Mouse (Mus musculus) CH12.LX (cell line): ENCODE data around the gene Cd86. TPM values are rescaled to one million over a fixed set of nuclear protein-coding genes. Genes with fewer than 3 reads are reported as not detected.

Source experiments
- DNase-seq: peaks from one replicate; pipeline ENCODE4 v3.0.0-alpha.2; 2013; ENCODE audit errors: extremely low read depth
- H3K27ac ChIP-seq: 2 replicates; pipeline ENCODE4 v1.5.1; 2012; ENCODE audit warnings: low read depth, mild to moderate bottlenecking, control low read depth, moderate library complexity; ENCODE audit not compliant: insufficient read depth
- H3K27me3 ChIP-seq: replicated peaks from 2 replicates; pipeline ENCODE3; 2012; ENCODE audit warnings: inconsistent platforms
- H3K36me3 ChIP-seq, 2 experiments: replicated peaks in 1 of 2; 2 replicates each; pipeline versions ENCODE3 to v1.6.1; 2012; ENCODE audit warnings: inconsistent platforms in 1 of 2, low read length in 1 of 2, mild to moderate bottlenecking in 1 of 2, mixed read lengths in 1 of 2, moderate library complexity in 1 of 2; ENCODE audit not compliant: control insufficient read depth in 1 of 2, insufficient read depth in 1 of 2
- H3K4me1 ChIP-seq, 2 experiments: 2 replicates each; pipeline ENCODE4 v1.6.1; 2012; ENCODE audit warnings: inconsistent platforms in 1 of 2, moderate library complexity in 1 of 2; ENCODE audit not compliant: insufficient read depth in 2 of 2, control insufficient read depth in 1 of 2
- H3K4me2 ChIP-seq: 2 replicates; pipeline ENCODE4 v1.6.1; 2012; ENCODE audit warnings: low read depth, mild to moderate bottlenecking, control low read depth; ENCODE audit not compliant: poor library complexity, insufficient read depth, severe bottlenecking
- H3K4me3 ChIP-seq, 3 experiments: fragments of 150-350 bp in 1 of 3; sonication (generic) in 1 of 3; replicated peaks in 1 of 3; 2 replicates each; pipeline versions ENCODE3 to v1.5.1; 2011 to 2012; ENCODE audit warnings: low read depth in 2 of 3, low read length in 2 of 3, mild to moderate bottlenecking in 2 of 3, moderate library complexity in 2 of 3, control low read depth in 1 of 3, improper control_type of control experiment in 1 of 3, inconsistent platforms in 1 of 3, mixed read lengths in 1 of 3; ENCODE audit not compliant: poor library complexity in 1 of 3
- H3K79me2 ChIP-seq: replicated peaks from 2 replicates; pipeline ENCODE4 v1.6.1; 2012; ENCODE audit warnings: mild to moderate bottlenecking, moderate library complexity; ENCODE audit not compliant: control insufficient read depth, poor library complexity, insufficient read depth, severe bottlenecking; ENCODE audit errors: extremely low read depth
- H3K9ac ChIP-seq: 2 replicates; pipeline ENCODE4 v1.6.1; 2012; ENCODE audit warnings: low read depth, mild to moderate bottlenecking, control low read depth, moderate library complexity; ENCODE audit not compliant: insufficient read depth
- H3K9me3 ChIP-seq: replicated peaks from 2 replicates; pipeline ENCODE3; 2012; ENCODE audit warnings: low read length, inconsistent platforms, mixed read lengths
- BHLHE40 ChIP-seq: IDR thresholded peaks from 2 replicates; pipeline ENCODE4 v1.6.1; 2011; ENCODE audit warnings: mild to moderate bottlenecking, low read depth, low read length, improper control_type of control experiment
- CHD2 ChIP-seq: IDR thresholded peaks from 2 replicates; pipeline ENCODE4 v1.6.1; 2011; ENCODE audit warnings: low read length, improper control_type of control experiment
- E2F4 ChIP-seq: IDR thresholded peaks from 2 replicates; pipeline ENCODE4 v1.6.1; 2011; ENCODE audit warnings: low read depth, low read length, improper control_type of control experiment; ENCODE audit not compliant: insufficient replicate concordance
- ELF1 ChIP-seq: IDR thresholded peaks from 2 replicates; pipeline ENCODE4 v1.6.1; 2014; ENCODE audit warnings: low read depth, mild to moderate bottlenecking, inconsistent platforms, low read length, improper control_type of control experiment
- ETS1 ChIP-seq: conservative IDR thresholded peaks from 2 replicates; pipeline ENCODE4 v1.6.1; 2012; ENCODE audit warnings: low read depth, mild to moderate bottlenecking, inconsistent platforms, low read length, improper control_type of control experiment, moderate library complexity
- HCFC1 ChIP-seq: IDR thresholded peaks from 2 replicates; pipeline ENCODE4 v1.6.1; 2012; ENCODE audit warnings: low read depth, mild to moderate bottlenecking, inconsistent platforms, low read length, improper control_type of control experiment
- IRF4 ChIP-seq: IDR thresholded peaks from 2 replicates; pipeline ENCODE4 v1.6.1; 2014; ENCODE audit warnings: low read depth, mild to moderate bottlenecking, inconsistent platforms, low read length, improper control_type of control experiment
- JUN ChIP-seq: IDR thresholded peaks from 2 replicates; pipeline ENCODE4 v1.6.1; 2011; ENCODE audit warnings: low read depth, mild to moderate bottlenecking, low read length, improper control_type of control experiment, moderate library complexity; ENCODE audit not compliant: insufficient read depth
- JUND ChIP-seq: conservative IDR thresholded peaks from 2 replicates; pipeline ENCODE4 v1.6.1; 2011; ENCODE audit warnings: low read depth, low read length, improper control_type of control experiment
- KAT2A ChIP-seq: IDR thresholded peaks from 2 replicates; pipeline ENCODE4 v1.6.1; 2012; ENCODE audit warnings: low read length, improper control_type of control experiment, inconsistent platforms; ENCODE audit not compliant: insufficient replicate concordance
- MAFK ChIP-seq: IDR thresholded peaks from 2 replicates; pipeline ENCODE4 v1.6.1; 2011; ENCODE audit warnings: low read length, improper control_type of control experiment; ENCODE audit not compliant: insufficient replicate concordance
- MAX ChIP-seq: IDR thresholded peaks from 2 replicates; pipeline ENCODE4 v1.6.1; 2011; ENCODE audit warnings: low read length, improper control_type of control experiment
- MAZ ChIP-seq: IDR thresholded peaks from 2 replicates; pipeline ENCODE4 v1.6.1; 2012; ENCODE audit warnings: low read depth, mild to moderate bottlenecking, inconsistent platforms, low read length, improper control_type of control experiment, moderate library complexity
- MEF2A ChIP-seq: IDR thresholded peaks from 2 replicates; pipeline ENCODE4 v1.6.1; 2014; ENCODE audit warnings: low read depth, mild to moderate bottlenecking, inconsistent platforms, low read length, improper control_type of control experiment, borderline replicate concordance
- MXI1 ChIP-seq: IDR thresholded peaks from 2 replicates; pipeline ENCODE4 v1.6.1; 2011; ENCODE audit warnings: mild to moderate bottlenecking, low read depth, low read length, improper control_type of control experiment
- MYC ChIP-seq: IDR thresholded peaks from 2 replicates; pipeline ENCODE4 v1.6.1; 2011; ENCODE audit warnings: low read depth, mild to moderate bottlenecking, improper control_type of control experiment, low read length
- NRF1 ChIP-seq: IDR thresholded peaks from 2 replicates; pipeline ENCODE4 v1.6.1; 2014; ENCODE audit warnings: low read depth, mild to moderate bottlenecking, inconsistent platforms, low read length, improper control_type of control experiment, moderate library complexity
- PAX5 ChIP-seq: IDR thresholded peaks from 2 replicates; pipeline ENCODE4 v1.6.1; 2012; ENCODE audit warnings: low read length, inconsistent platforms, mixed read lengths
- POLR2A ChIP-seq: IDR thresholded peaks from 2 replicates; pipeline ENCODE4 v1.6.1; 2011; ENCODE audit warnings: low read depth, mild to moderate bottlenecking, improper control_type of control experiment, low read length
- POLR2AphosphoS2 ChIP-seq: IDR thresholded peaks from 2 replicates; pipeline ENCODE4 v1.6.1; 2011; ENCODE audit warnings: low read depth, low read length, improper control_type of control experiment
- RAD21 ChIP-seq: IDR thresholded peaks from 2 replicates; pipeline ENCODE4 v1.6.1; 2011; ENCODE audit warnings: low read depth, mild to moderate bottlenecking, low read length, improper control_type of control experiment, moderate library complexity
- RCOR1 ChIP-seq: conservative IDR thresholded peaks from 2 replicates; pipeline ENCODE4 v1.6.1; 2012; ENCODE audit warnings: low read depth, mild to moderate bottlenecking, inconsistent platforms, low read length, improper control_type of control experiment
- SIN3A ChIP-seq: IDR thresholded peaks from 2 replicates; pipeline ENCODE4 v1.6.1; 2012; ENCODE audit warnings: low read length, improper control_type of control experiment, inconsistent platforms
- SMC3 ChIP-seq: IDR thresholded peaks from 2 replicates; pipeline ENCODE4 v1.6.1; 2011; ENCODE audit warnings: low read depth, low read length, improper control_type of control experiment
- TBP ChIP-seq: conservative IDR thresholded peaks from 2 replicates; pipeline ENCODE4 v1.6.1; 2011; ENCODE audit warnings: low read depth, low read length, improper control_type of control experiment
- TCF12 ChIP-seq: IDR thresholded peaks from 2 replicates; pipeline ENCODE4 v1.6.1; 2014; ENCODE audit warnings: low read depth, mild to moderate bottlenecking, inconsistent platforms, low read length, improper control_type of control experiment
- UBTF ChIP-seq: IDR thresholded peaks from 2 replicates; pipeline ENCODE4 v1.6.1; 2012; ENCODE audit warnings: low read depth, mild to moderate bottlenecking, inconsistent platforms, low read length, improper control_type of control experiment, moderate library complexity
- USF1 ChIP-seq: IDR thresholded peaks from 2 replicates; pipeline ENCODE4 v1.6.1; 2014; ENCODE audit warnings: low read depth, mild to moderate bottlenecking, inconsistent platforms, low read length, improper control_type of control experiment
- ZC3H11A ChIP-seq: IDR thresholded peaks from 2 replicates; pipeline ENCODE4 v1.6.1; 2012; ENCODE audit warnings: low read depth, mild to moderate bottlenecking, inconsistent platforms, low read length, improper control_type of control experiment
- ZKSCAN1 ChIP-seq: IDR thresholded peaks from 2 replicates; pipeline ENCODE4 v1.6.1; 2012; ENCODE audit warnings: low read depth, inconsistent platforms, low read length, improper control_type of control experiment, borderline replicate concordance
- ZMIZ1 ChIP-seq: IDR thresholded peaks from 2 replicates; pipeline ENCODE4 v1.6.1; 2012; ENCODE audit warnings: low read depth, mild to moderate bottlenecking, inconsistent platforms, low read length, improper control_type of control experiment
- ZNF384 ChIP-seq: IDR thresholded peaks from 2 replicates; pipeline ENCODE4 v1.6.1; 2012; ENCODE audit warnings: low read depth, low read length, improper control_type of control experiment, inconsistent platforms
- dilution Hi-C: fragments of 300-500 bp; cut with MboI; formaldehyde crosslinking; loops from 2 replicates; pipeline ENCODE4 v1.14.3; 2020; ENCODE audit warnings: low sequenced_read_pairs; ENCODE audit not compliant: extremely low pct_unique_long_range_greater_than_20kb, extremely low pct_ligation_motif_present
- in situ Hi-C: fragments of 300-500 bp; cut with MboI; formaldehyde crosslinking; loops from 3 replicates; pipeline ENCODE4 v1.14.3; 2019; ENCODE audit warnings: low sequenced_read_pairs, low pct_ligation_motif_present, low pct_unique_long_range_greater_than_20kb, mixed read lengths
- polyA plus RNA-seq: library from polyadenylated mRNA; unstranded; fragments of >175 nt; gene quantifications from 2 replicates; pipeline ENCODE4 v1.2.1, GENCODE M21; 2012; ENCODE audit warnings: low read depth; ENCODE audit not compliant: insufficient read length
- total RNA-seq, 2 experiments: library from RNA; depleted of rRNA; stranded (reverse); fragments of 300-350 nt in 1 of 2; fragments of >200 nt in 1 of 2; gene quantifications; 2 replicates each; pipeline ENCODE4 v1.2.3; 2012 to 2014

The Cd86 gene
- total and polyA plus RNA-seq, 3 experiments = 102 to 191 (median 113) TPM

- Histone ChIP-seq H3K27ac (peak overlapping the region; percentile 52), H3K36me3 (no peaks in the 10 kb centered on the region), H3K79me2 (no peaks in the 10 kb centered on the region), H3K4me2 (peak overlapping the region; percentile 77; the same call in 1 of the 2 replicates), H3K9ac (peak overlapping the region; percentile 13; the same call in 1 of the 2 replicates), H3K4me1 (peaks cover 29 to 52% of the 10 kb centered on the region in 2 experiments), H3K4me3 (no peak overlapping the region), H3K9me3 (no peaks in the 10 kb centered on the region), H3K27me3 (no peaks in the 10 kb centered on the region)
- in situ Hi-C loops = no loop called here
- DNase-seq = no peak
- dilution Hi-C loops = no loop called here
- TF ChIP-seq MYC = no peak
- no peak for TF ChIP-seq MAX
- TF ChIP-seq JUN = no peak
- TF ChIP-seq BHLHE40 = no peak
- no peak for TF ChIP-seq POLR2A
- peak; percentile 58; the same call in 1 of the 2 replicates for TF ChIP-seq MAFK
- no peak for TF ChIP-seq POLR2AphosphoS2
- no peak for TF ChIP-seq HCFC1
- peak; percentile 13; the same call in 1 of the 2 replicates for TF ChIP-seq ZNF384
- no peak for TF ChIP-seq USF1
- TF ChIP-seq IRF4 = 0 out of 2 replicates have a peak, but pooled peaks have one; percentile 6
- TF ChIP-seq KAT2A = no peak
- no peak for TF ChIP-seq NRF1
- no peak for TF ChIP-seq RCOR1
- no peak for TF ChIP-seq PAX5
- no peak for TF ChIP-seq RAD21
- no peak for TF ChIP-seq SIN3A
- TF ChIP-seq MEF2A = no peak
- no peak for TF ChIP-seq TCF12
- no peak for TF ChIP-seq ZC3H11A
- TF ChIP-seq ZKSCAN1 = no peak
- no peak for TF ChIP-seq TBP
- no peak for TF ChIP-seq E2F4
- no peak for TF ChIP-seq MXI1
- no peak for TF ChIP-seq ELF1
- TF ChIP-seq JUND = no peak
- TF ChIP-seq UBTF = no peak
- no peak for TF ChIP-seq ETS1
- TF ChIP-seq MAZ = peak; percentile 51; the same call in 1 of the 2 replicates
- no peak for TF ChIP-seq CHD2
- no peak for TF ChIP-seq SMC3
- TF ChIP-seq ZMIZ1 = 0 out of 2 replicates have a peak, but pooled peaks have one; percentile 54
Measured at GRCm38 (mm10) chr16:36675902-36676301, 10.0 kb upstream of the Cd86 start.
